Mouse (Mus musculus): ENCODE measurements around the gene Dpp9.

Gene Dpp9

DNA sequence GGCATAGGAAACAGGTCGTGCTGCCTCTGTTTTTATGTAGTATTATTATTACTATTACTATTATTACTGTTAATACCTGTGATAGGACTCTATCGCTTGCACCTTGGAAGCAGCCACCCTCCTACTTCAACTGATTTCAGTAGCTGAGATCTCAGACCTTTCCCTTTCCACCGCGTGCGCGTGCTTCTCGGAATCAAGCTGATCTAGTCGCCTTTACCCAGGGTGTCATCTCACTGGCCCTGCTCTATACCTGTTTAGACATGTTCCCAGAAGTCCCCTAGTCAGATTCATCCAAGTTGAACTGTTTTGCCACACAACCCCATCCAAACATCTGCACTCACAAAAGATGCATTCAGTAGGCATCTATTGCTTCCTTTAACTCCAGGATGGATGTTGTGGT is 14.7 kb upstream of the Dpp9 start:
- no peak for DNase-seq (ENCODE audit: low spot score in 2 of 2)

DNA sequence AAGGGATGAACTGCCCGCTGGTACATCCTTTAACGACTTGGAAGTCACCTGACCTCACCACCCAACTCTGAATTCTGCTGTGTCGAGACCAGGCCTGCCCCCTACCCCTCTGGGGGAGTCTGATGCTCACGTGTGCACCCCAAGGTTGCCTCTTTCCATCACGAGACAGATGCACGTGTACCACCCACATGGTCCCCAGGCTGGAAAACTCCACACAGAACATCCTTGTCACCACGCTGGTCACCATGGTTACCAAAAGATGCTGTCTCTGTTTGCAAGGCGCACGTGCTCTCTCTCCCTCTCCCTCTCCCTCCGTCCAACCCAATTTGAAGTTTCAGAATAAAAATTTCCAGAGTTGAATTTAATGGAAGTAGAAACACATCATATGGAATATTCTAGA is 11.2 kb upstream of the Dpp9 start:
- no peak for DNase-seq (ENCODE audit: low spot score in 2 of 2)

DNA sequence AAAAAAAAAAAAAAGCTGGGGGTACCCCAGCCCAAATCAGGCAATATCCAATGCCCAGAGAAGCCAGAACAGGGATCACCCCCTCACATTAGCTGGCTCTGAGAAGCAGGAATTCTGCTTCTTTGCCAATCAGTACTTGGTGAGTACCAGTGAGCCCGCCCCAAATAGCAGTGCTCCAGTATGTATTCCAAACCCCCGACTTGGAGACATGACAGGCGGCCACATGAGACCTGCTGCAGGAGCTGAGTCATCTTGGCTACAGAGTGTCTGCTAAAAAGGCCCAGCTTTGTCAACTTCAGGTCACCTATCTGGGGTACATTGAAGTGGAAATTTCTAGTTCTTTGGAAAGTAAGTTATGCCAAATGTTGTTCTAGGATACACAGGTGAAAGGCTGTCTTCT is 7.9 kb upstream of the Dpp9 start:
- no peak for DNase-seq (ENCODE audit: low spot score in 2 of 2)

- DNase-seq (ENCODE audit: low spot score in 2 of 2) = no peak
Observed at GRCm38 (mm10) chr17:56224916-56225315, 6.2 kb upstream of the Dpp9 start.

GRCm38 (mm10) chr17:56219805-56220204 is 1.1 kb upstream of the Dpp9 start:
- no peak for DNase-seq (ENCODE audit: low spot score in 2 of 2)

DNA sequence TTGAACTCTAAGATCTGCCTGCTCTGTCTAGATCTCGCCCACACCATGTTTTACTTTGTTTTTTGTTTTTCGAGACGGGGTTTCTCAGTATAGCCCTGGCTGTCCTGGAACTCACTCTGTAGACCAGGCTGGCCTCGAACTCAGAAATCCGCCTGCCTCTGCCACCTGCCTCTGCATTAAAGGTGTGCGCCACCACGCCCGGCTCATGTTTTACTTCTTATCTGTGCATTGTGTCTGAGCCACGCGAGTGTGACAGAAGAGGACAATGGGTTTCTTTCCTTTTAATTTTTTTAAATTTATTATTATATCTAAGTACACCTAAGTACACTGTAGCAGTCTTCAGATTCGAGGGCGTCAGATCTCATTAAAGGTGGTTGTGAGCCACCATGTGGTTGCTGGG is 546 bp upstream of the Dpp9 start:
- DNase-seq (ENCODE audit: low spot score in 2 of 2) = no peak

GRCm38 (mm10) chr17:56217670-56218069 is 1.0 kb downstream of the Dpp9 start:
- DNase-seq (ENCODE audit: low spot score in 2 of 2) = no peak

DNA sequence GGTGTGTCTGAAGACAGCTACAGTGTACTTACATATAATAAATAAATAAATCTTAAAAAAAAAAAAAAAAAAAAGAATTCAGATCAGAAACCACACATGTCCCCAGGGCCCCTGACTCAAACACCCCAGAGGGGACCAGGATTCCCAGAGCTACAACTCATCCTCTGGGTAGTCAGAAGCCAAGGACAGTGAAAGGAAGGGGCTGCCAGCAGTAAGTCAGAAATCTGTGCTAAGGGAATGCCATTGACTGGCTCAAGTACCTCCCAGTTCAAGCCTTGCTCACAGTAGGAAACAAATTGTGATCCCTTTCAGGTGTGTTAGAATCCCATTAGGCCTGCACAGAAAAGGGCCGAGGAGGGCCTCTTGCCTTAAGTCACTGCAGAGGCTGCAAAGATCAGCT is 4.5 kb downstream of the Dpp9 start:
- DNase-seq (ENCODE audit: low spot score in 2 of 2) = no peak

DNA sequence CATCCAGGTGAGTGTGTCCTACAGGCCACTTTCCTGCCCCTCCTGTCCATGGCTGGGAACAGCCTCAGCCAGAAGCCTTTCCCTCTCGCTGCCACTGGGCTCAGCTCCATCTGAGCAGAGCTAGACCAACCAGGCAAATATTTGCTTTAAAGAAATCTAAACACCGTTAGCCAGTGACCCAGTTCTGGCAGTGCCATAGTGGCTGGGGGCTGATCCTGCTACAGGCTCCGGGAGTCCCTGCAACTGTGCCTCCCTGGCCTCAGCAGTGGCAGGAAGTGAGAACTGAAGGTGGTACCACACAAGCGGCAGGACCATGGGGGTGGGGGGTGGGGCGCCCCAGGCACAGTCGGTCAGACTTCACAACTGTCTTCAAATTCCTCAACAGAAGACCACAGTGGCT is 6.0 kb downstream of the Dpp9 start:
- DNase-seq (ENCODE audit: low spot score in 2 of 2) = no peak

GRCm38 (mm10) chr17:56211090-56211489 is 7.6 kb downstream of the Dpp9 start:
- no peak for DNase-seq (ENCODE audit: low spot score in 2 of 2)

- no peak for DNase-seq (ENCODE audit: low spot score in 2 of 2)
Observed at GRCm38 (mm10) chr17:56208821-56209220, 9.9 kb downstream of the Dpp9 start.

DNA sequence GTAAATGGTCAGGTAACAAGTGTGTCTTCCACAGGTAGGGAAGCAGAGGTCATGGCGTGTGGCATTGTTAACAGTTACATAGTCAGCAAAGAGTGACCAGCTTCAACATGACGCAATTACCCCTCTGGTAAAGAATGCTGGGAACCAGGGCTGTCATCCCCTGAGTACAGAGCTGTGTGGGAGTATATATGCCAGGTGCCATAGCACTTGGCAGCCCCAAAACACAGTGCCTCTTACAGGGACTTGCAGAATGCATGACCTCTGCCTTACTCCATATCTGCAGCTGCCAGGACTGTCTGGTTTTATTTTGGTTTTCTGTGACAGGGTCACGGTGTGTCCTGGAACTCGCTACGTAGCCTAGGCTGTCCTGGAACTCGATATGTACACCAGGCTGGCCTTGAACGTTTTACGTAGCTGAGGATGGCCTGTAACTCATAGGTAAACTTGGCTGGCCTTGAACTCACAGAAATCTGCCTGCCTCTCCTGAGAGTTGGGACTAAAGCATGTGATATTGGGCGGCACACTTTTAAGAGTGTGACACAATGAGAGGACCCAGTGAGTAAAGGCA is 10.7 kb downstream of the Dpp9 start:
- DNase-seq (ENCODE audit: low spot score in 2 of 2) = no peak

DNA sequence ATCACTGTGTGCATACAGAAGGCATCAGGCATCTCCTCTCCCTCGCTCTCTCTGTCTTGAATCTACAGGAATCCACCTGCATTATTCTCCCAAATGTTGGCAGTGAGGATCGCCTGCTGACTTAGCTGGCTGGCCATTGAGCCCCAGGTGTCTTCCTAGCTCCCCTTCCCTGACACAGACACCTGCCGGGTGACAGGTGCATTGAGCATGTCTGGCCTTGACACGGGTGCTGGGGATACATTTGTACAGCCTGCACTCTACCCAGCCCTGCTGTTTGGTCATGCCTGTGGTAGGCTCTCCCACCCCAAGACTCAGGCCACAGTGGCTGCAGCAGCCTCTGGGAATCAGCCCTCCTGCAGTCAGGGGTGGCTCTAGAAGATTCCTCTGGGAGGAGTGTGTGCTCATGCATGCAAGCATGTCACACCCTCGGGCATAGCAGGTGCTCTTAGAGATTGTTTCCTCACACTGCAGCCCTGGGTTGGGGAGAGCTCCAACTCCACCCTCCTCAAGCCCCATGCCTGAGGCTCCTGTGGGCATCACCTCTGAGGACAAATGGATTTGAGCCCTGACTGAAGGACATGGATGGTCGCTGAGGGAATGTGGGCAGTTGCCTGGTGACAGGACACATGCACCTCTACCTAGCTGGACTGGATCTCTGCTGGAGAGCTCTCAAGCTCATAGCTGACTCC is 11.6 kb downstream of the Dpp9 start:
- DNase-seq (ENCODE audit: low spot score in 2 of 2) = no peak

DNA sequence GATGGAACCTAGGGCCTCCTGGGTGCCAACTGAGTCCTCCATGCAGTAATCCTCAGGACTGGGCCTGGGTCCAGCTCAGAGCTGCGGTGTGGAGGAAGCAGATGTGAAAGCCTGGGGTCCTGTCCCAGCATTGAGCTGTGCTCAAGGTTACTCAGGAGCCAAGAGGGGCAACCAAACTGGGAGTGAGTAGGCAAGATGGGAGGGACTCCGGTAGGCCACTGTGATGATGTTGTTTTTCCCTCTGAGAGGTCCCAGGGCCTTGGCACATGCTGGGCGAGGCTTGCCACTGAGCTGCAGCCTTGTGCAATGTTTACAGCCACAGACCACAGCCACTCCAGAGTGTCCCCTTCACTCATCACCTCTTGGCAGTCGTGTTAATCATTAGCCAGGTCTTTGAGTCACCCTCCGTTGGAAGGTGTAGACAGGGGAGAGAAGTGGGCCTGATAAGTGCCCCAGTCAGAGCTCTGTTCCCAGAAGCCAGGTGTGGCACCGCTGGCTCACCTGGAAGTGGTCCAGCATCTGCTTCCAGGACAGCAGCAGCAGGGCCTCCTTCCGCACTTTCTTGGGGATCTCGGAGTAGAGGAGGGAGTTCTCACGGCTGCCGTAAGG is 12.3 kb downstream of the Dpp9 start:
- no peak for DNase-seq (ENCODE audit: low spot score in 2 of 2)

GRCm38 (mm10) chr17:56203729-56204128 is 15.0 kb downstream of the Dpp9 start:
- no peak for DNase-seq (ENCODE audit: low spot score in 2 of 2)

DNA sequence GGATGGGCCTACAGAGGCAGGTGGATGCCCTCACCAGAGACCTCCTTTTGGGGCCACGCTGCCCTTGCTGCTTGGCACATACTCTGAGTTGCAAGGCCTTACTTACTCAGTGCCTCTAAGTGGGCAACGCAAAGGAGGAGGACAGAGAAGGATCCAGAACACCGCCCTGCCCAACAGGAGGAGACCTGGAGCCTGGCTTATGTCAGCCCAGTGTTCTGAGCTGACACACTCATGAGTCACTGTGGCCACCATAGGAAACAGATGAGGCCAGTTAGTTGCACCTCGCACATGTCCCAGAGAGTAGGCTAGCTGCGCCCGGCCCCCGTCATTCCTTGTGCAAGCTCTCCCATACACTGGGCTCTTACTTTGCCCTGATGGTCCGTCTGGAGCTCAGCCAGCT is 16.2 kb downstream of the Dpp9 start:
- DNase-seq (ENCODE audit: low spot score in 2 of 2) = no peak

DNA sequence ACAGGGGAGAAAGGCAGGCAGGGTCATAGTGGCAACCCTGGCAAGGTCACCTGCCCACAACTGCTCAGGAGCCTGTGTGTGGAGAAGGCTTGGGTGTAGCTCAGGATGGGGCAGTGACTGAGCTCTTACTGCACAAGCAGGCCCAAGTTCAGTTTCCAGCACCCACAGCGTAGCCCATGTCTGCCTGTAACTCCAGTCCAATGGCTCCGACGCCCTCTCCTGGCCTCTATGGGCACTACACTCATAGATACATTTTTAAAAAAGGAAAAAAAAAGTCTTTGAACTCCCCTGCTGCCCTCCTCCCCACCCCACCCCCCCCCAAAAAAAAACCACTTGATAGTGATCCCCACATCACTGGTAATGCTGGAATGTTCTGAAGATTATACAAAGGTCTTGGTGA is 17.1 kb downstream of the Dpp9 start:
- DNase-seq (ENCODE audit: low spot score in 2 of 2) = no peak

DNA sequence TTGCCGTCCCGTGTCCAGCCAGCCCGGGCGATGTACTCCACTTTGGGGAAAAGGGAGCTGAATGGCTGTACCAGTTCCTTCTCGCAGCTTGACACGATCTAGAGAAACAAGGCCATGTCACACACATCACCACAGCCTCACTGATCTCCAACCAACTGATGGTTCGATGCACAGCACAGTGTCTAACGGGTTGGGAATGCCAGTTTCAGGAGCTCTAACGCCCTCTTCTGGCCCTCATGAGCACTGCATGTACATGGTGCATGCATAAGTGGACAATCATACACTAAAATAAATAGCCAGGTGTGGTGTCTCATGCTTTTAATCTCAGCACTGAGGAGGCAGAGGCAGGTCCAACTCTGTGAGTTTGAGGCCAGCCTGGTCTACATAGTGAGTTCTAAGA is 18.1 kb downstream of the Dpp9 start:
- no peak for DNase-seq (ENCODE audit: low spot score in 2 of 2)

- no peak for DNase-seq (ENCODE audit: low spot score in 2 of 2)
Observed at GRCm38 (mm10) chr17:56196860-56197259, 21.8 kb downstream of the Dpp9 start.

GRCm38 (mm10) chr17:56194765-56195164 is 23.9 kb downstream of the Dpp9 start:
- DNase-seq (ENCODE audit: low spot score in 2 of 2) = no peak

DNA sequence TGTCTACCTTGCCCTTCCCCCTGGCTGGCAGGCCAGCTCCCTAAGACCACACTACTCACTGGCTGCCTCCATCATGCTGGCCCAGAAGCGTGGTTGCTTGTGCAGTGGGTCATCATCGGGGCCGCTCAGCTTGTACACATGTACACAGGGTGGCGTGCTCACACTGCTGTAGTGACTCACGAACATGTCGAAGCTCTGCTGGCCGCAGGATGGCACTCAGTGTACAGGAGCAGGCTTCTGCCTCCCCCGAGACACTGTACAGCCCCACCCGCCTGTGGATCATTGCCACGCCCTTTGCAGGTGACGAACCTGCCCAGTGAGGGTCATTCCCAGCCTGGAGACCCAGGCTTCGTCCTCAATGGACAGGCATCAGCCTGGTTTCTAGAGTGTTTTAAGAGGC is 24.3 kb downstream of the Dpp9 start:
- DNase-seq (ENCODE audit: low spot score in 2 of 2) = no peak

DNA sequence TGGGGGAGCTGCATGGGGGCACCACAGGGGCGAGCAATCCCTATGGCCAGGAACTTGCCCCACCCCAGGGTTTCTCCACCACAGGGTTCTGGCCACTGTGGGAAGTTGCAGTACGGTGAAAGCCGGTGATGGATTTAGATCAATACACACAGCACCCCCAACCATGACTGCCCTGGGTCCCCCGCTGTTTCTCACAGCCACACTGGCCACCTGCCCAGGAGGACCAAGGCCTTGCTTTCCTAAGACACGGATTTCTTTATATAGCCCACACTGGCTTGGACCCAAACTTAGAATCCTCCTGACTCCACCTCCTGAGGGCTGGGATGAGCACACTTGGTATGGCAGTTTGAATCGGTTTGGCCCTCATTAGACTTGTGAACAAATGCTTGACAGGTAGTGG is 27.4 kb downstream of the Dpp9 start:
- no peak for DNase-seq (ENCODE audit: low spot score in 2 of 2)

- no peak for DNase-seq (ENCODE audit: low spot score in 2 of 2)
Observed at GRCm38 (mm10) chr17:56185281-56186141, 33.2 kb downstream of the Dpp9 start.
